Mouse (Mus musculus): ENCODE results near the gene Ssmem1.
A peak's percentile ranks its signal among the peaks of the same experiment; 100 is the strongest.

The Ssmem1 gene

DNA sequence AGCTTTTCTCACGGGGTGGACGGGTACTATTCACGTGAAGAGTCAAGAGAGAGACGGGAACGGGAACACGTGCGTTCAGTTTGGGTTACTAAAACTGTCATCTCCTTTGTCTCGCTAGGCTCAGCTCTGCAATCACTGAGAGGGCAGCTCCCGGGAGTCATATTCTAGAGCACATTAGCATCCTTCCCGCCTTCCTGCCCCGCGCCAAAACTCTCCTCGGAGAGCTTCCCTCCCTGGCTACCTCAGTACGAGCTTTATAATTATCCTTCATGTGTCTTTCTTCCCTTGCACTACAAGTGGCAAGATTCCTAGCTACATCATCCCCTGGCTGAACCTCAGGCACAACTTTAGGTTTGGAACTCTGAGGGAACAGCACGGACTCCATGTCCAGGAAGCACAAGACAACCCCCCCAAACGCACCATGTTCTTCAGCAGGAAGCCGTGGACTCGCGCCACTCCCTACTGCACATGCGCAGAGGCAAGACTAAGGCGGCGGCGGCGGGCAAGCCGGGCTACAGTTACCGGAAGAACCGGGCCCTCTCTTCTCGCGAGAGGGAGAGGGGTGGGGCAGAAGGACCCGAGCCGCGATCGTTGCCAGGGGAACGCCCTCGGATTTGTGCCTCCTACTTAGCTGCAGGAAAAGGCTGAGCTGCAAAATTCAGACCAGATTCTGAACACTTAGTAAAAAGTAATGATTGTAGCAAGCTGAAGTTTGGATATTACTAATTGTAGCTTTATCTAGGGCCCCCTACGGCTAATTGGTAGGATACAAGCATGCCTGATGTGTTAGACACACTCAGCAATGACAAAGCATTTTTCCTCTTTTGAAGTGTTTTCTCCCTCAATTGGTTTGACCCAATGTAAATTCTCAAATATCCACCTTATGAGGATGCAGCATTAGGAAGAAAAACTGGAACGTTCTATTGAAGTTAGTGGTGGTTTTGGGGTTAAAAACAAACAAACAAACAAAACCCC is at the start of gene Ssmem1, which contains the start of gene Tmem209:
TSS of gene Ssmem1 (plus strand) at position 585 of the 975 bp plus-strand sequence.
TSS of gene Tmem209 (minus strand) at position 519 of the 975 bp plus-strand sequence.
- peak; percentile 97 to 99 for DNase-seq (ENCODE audit: low spot score in 2 of 2)

DNA sequence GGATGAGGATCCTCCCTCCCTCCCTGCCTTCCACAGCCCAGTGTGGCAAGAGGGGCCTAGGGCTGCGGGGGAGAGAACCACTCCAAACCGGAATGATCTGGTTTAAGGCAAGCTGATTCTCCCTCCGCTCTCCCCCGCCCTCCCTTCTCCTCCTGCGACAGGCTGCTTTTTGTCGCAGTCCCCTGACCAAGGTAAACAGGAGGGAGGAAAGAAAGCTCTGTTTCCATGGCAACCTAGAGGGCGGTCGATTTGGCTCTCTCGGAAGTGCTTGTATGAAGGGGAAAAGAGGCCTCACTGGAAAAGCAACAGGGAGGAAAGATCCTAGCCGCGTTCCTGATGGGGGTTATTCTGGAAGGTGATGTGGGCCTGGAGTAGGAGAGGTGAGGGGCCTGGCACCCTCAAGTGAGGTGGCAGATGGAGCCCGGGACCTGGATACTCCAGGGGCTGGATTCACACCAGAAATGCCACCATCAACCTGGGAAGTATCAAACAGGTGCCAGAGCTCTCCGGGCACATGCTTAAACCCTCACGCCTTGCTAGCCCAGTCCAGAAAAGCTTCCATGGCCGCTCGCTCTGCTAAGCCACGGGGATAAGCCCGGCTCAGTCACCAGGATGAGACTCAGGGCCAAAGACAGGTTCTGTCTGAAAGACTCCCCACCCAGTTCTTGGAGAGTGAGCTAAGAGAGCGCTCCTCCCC is 48.8 kb upstream of the Ssmem1 start:
- peak in 1 of 2 experiments; percentile 14 for DNase-seq (ENCODE audit: low spot score in 2 of 2)

DNA sequence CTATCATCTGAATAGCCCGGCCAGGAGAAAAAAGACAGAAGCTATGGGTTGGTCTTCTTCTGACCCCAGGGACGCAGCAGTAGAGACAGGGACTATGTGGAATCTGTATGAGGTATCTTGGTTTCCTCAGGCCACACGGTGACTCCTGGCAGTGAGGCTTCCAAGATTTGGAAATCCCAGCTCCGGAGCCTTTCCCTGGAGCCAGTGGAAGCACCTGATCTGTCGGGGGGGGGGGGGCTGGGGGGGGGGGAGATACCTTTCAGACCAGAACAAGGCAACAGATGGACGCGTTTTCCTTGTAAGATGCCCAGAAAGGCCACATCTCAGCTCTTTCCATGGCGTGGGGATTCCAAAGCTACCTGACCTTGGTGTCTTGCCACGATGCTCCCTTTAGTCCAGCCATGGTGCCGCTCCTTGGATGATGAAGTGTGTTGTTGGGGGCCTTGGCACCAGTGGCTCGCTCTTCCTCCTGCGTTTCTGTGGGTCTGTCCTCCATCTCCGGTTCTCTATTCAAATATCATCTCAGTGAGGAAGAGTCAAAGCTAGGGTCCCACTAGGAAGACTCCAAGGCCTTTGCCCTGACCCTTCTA is 47.8 kb upstream of the Ssmem1 start:
- DNase-seq (ENCODE audit: low spot score in 2 of 2), result no peak

DNA sequence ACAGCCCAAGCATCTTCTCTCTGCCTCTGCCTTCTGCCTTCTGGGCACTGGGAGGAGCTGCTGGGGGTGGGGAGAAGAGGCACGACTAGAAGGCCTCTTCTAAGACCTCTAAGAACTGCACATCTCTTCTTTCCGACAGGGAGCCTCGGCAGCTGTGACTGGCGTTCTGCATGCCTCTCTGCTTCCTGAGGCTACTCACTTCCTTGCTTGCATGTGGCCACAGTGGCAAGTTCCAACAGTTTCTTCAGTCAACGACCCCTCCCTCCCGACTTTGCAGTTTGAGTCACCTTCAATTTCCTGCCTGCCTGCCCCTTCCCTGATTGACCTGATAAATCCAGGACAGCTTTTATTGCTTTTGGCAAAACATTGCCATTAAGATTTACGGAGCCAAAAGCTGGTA is 46.8 kb upstream of the Ssmem1 start:
- DNase-seq (ENCODE audit: low spot score in 2 of 2), result no peak

- no peak for DNase-seq (ENCODE audit: low spot score in 2 of 2)
These were observed 44.1 kb upstream of the Ssmem1 start for GRCm38 (mm10) chr6:30465586-30465985.

GRCm38 (mm10) chr6:30468058-30468457 is 41.6 kb upstream of the Ssmem1 start:
- no peak for DNase-seq (ENCODE audit: low spot score in 2 of 2)

GRCm38 (mm10) chr6:30468684-30469083 is 41.0 kb upstream of the Ssmem1 start:
- no peak for DNase-seq (ENCODE audit: low spot score in 2 of 2)

GRCm38 (mm10) chr6:30469370-30469769 is 40.3 kb upstream of the Ssmem1 start:
- DNase-seq (ENCODE audit: low spot score in 2 of 2), result no peak

GRCm38 (mm10) chr6:30471706-30472105 is 37.9 kb upstream of the Ssmem1 start:
- no peak for DNase-seq (ENCODE audit: low spot score in 2 of 2)

DNA sequence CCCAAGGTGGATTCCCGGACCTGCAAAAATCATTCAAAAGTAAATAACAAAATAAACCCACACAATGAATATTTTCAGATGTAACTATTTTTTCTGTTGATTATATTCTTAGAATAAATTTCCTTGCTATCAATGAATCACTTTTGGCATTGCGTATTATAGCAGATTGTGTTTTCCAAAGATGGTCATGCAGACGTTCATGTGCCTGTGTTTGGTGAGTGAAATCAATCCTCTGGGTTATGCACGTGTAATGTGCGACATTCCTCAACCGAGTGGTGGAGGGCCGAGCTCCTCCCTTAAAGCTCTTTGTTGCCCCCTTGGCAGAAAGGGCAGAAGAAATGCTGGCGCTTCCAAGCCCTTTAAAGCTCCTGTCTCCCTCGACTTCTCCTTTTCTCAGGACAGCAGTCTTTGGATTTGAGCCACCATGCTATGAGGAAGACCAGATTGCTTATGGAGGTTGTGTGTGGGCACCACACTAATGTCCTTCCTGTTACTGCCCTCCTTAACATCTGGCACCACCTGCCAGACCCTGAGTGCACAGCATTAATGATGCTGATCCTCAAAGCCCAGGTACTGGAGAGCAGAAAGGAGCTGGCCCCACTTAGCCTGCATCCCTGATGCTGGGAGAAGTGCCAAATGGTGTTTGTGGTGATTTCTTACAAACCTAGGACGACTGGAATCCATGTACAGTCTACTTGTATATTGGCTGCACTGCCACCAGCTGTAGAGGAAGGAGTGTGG is 33.5 kb upstream of the Ssmem1 start:
- no peak for DNase-seq (ENCODE audit: low spot score in 2 of 2)

DNA sequence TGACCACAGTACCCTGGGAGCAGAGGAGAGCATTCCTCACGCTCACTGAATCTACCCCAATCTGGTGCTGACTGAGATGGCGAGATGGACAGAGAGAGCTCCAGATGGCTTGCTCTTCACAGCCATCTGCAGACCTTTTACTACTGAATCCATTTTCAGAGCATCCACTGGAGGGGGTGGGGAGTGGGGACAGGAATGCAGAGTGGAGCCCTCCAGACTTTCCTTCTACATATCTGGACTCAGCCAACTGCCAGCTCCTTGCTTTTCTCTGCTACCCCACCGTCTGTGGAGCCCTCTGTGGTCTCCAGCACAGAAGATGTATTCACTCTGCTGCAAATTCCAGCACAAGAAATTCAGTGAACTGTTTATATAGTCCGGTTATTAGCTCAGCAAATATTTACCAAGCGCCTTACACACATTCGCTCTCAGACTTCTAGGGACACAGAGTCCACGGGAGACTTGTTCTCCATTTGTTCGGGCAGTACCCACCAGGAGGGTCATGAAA is 32.4 kb upstream of the Ssmem1 start:
- DNase-seq (ENCODE audit: low spot score in 2 of 2), result no peak

GRCm38 (mm10) chr6:30477784-30478183 is 31.9 kb upstream of the Ssmem1 start:
- DNase-seq (ENCODE audit: low spot score in 2 of 2), result no peak

DNA sequence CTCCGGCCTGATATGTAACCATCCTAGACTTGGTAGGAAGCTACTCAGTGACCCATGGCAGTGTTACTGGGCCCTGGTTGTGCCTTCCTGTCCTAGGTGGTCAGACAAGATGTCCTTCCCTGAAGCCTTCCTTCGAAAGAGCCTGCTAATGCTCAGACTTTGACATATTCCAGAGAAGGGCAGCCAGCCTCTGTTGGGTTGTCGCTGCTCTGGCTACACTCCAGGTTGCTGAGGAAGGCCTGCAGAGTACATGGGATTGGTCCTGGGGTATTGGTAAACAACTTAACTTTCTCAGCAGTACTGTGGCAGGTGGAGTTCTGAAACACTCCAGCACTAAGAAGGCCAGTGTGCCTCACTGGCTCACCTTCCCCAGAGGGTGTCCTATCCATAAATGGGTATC is 30.2 kb upstream of the Ssmem1 start:
- no peak for DNase-seq (ENCODE audit: low spot score in 2 of 2)

GRCm38 (mm10) chr6:30482908-30483307 is 26.7 kb upstream of the Ssmem1 start:
- no peak for DNase-seq (ENCODE audit: low spot score in 2 of 2)

DNA sequence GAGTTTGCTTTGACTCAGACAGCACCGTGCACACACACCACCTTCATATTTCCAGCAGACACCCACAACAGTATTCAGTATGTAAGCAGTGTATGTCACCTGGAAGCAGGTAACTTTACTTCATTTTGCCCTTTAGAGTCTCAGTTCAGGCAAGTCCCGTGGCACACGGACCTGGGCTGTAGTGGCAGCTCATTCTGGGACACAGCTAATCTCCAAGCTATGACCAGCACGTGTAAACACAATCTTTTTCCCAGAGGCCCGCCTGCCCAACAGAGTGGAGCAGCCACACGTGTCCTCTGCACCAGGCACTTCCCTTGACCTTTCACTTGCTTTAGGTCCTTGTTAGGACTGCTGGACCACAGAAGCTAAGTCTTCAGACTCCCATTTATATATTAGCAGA is 23.1 kb upstream of the Ssmem1 start:
- DNase-seq (ENCODE audit: low spot score in 2 of 2), result no peak

GRCm38 (mm10) chr6:30499049-30499448 is 10.6 kb upstream of the Ssmem1 start:
- no peak for DNase-seq (ENCODE audit: low spot score in 2 of 2)

- DNase-seq (ENCODE audit: low spot score in 2 of 2), result no peak
These were observed 825 bp upstream of the Ssmem1 start for GRCm38 (mm10) chr6:30508824-30509223.

DNA sequence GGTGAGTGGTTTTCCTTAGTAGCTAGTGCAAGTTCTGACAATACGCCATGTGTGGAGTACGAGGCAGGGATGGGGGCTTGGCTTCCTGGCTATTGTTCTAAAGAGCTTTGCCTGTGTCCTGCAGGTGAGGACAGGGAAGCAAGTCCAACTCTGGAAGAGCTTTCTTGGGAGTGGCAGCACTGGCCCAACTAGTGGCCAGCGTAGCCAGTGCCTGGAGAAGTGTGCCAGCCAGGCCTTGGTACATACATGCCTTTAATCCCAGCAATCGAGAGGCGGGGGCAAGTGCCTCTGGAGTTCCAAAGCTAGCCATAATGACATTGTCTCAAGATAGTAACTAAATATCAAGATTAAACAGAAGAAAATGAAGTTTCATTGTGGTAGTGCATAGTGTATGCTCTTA is 642 bp downstream of the Ssmem1 start:
- DNase-seq (ENCODE audit: low spot score in 2 of 2), result no peak

DNA sequence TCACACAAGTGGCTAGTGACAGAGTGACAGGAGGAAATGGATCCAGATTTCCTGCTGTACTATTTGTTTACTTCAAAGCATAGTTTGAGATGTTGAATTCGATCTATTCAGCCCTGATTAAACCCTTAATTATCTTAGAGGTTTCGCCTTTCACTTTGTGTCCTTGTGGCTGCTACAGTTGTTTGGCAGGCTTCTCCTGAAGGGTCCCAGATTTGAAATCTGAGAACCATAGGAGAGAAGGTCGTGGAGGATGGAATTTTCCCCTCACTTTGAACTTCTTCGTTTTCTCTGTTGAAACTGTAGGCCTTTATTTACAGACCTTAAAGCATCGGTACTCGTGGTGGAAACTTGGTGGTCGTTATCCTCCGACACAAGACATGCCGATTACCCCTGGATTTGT is 4.6 kb downstream of the Ssmem1 start:
- no peak for DNase-seq (ENCODE audit: low spot score in 2 of 2)

DNA sequence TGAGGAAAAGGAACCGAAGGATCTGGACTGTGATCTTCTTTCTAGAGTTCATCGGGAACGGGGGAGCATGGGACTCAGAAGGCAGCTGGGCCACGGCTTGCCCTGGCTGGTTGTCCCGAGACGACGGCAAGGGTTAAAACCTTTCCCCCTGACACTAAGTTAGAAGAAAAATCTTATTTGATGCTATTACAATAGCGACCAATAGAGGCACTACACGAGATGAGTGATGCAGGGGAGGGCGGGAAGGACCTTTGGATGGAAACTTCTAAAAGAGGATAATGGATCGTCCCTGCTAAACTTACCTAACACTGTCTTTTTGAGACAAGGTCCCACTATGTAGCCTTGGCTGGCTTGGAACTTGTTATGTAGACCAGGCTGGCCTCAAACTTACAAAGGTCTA is 10.8 kb downstream of the Ssmem1 start:
- no peak for DNase-seq (ENCODE audit: low spot score in 2 of 2)

All from natural killer cell, adult 2 months (primary cell).